In genomic region chr7:69398299-69398698, GRCm38 (mm10) we compare ENCODE assay signal across 16 mouse cellular contexts.
A peak's percentile ranks its signal among the peaks of the same experiment; 100 is the strongest.
DNase-seq lines count a peak whose midpoint lies in the region; ATAC-seq and TF ChIP-seq lines count a peak whose summit lies in the region.
"Had no signal": no experiment of that assay in that cellular context is flagged by ENCODE, and none has a peak within 500 bp of the region (broad histone marks: within the 10 kb centered on the region; RNA-seq: fewer than 3 reads in every experiment).

No protein-coding gene starts in this region.

- no peaks in the 10 kb centered on the region for H3K9me3 ChIP-seq in liver, embryonic 12.5 days (replicated peaks)
- H3K9me3 ChIP-seq in hindbrain, embryonic 15.5 days, result no peaks in the 10 kb centered on the region
- H3K9me3 ChIP-seq: heart, embryonic 13.5 days; neural tube, embryonic 13.5 days had no signal

- no peaks in the 10 kb centered on the region for H3K27me3 ChIP-seq in liver, adult 2 months (ENCODE audit: control insufficient read depth, insufficient read depth, low read length)
- no peaks in the 10 kb centered on the region for H3K27me3 ChIP-seq in liver, embryonic 12.5 days (replicated peaks)
- no peaks in the 10 kb centered on the region for H3K27me3 ChIP-seq in hindbrain, embryonic 15.5 days
- H3K27me3 ChIP-seq: heart, embryonic 13.5 days; neural tube, embryonic 13.5 days had no signal

- H3K9ac ChIP-seq in liver, adult 2 months (ENCODE audit: low read depth, low read length), result no peak overlapping the region
- H3K9ac ChIP-seq in liver, embryonic 12.5 days, result no peak overlapping the region
- no peak overlapping the region for H3K9ac ChIP-seq in hindbrain, embryonic 15.5 days
- H3K9ac ChIP-seq: heart, embryonic 13.5 days; neural tube, embryonic 13.5 days had no signal

- no peaks in the 10 kb centered on the region for H3K79me2 ChIP-seq in liver, adult 2 months (ENCODE audit: control insufficient read depth, insufficient read depth, low read length)

- no peak overlapping the region for H3K4me3 ChIP-seq in liver, adult 2 months (ENCODE audit: insufficient read depth, low read depth, low read length)
- no peak overlapping the region for H3K4me3 ChIP-seq in liver, embryonic 12.5 days
- H3K4me3 ChIP-seq in hindbrain, embryonic 15.5 days, result no peak overlapping the region
- H3K4me3 ChIP-seq: heart, embryonic 13.5 days; neural tube, embryonic 13.5 days had no signal

- no peak for TF ChIP-seq CTCF in liver, adult 2 months (IDR thresholded peaks at IDR 0.05; ENCODE audit: low read depth, low read length)

- TF ChIP-seq POLR2A in liver, adult 2 months (IDR thresholded peaks at IDR 0.05; ENCODE audit: extremely low read depth, insufficient read depth, low read length), result no peak

- H3K36me3 ChIP-seq in liver, adult 2 months (ENCODE audit: control insufficient read depth, insufficient read depth, low read length), result no peaks in the 10 kb centered on the region
- H3K36me3 ChIP-seq in liver, embryonic 12.5 days, result no peaks in the 10 kb centered on the region
- no peaks in the 10 kb centered on the region for H3K36me3 ChIP-seq in hindbrain, embryonic 15.5 days
- H3K36me3 ChIP-seq: heart, embryonic 13.5 days; neural tube, embryonic 13.5 days had no signal

- 80% methylated on average over 4 of the region's 4 CpGs for WGBS in liver, adult 2 months
- WGBS in liver, embryonic 12.5 days (ENCODE audit: insufficient replicate concordance), result 66% methylated on average over 4 of the region's 4 CpGs
- 13% methylated on average over 4 of the region's 4 CpGs for WGBS in hindbrain, embryonic 15.5 days

- no peaks in the 10 kb centered on the region for H3K4me1 ChIP-seq in liver, adult 2 months (ENCODE audit: control insufficient read depth, insufficient read depth, low read length)
- H3K4me1 ChIP-seq in liver, embryonic 12.5 days, result no peaks in the 10 kb centered on the region
- no peaks in the 10 kb centered on the region for H3K4me1 ChIP-seq in hindbrain, embryonic 15.5 days (replicated peaks)
- H3K4me1 ChIP-seq: heart, embryonic 13.5 days; neural tube, embryonic 13.5 days had no signal

- H3K27ac ChIP-seq in liver, adult 2 months (replicated peaks; ENCODE audit: insufficient read depth, low read depth, low read length), result no peak overlapping the region
- no peak overlapping the region for H3K27ac ChIP-seq in liver, embryonic 12.5 days
- H3K27ac ChIP-seq in hindbrain, embryonic 15.5 days (replicated peaks), result no peak overlapping the region
- H3K27ac ChIP-seq: heart, embryonic 13.5 days; neural tube, embryonic 13.5 days had no signal

- no peak for ATAC-seq in liver, embryonic 12.5 days
- ATAC-seq in hindbrain, embryonic 15.5 days (ENCODE audit: low FRiP score, low read depth), result 0 out of 2 replicates have a peak, but pooled peaks have one; percentile 34
- ATAC-seq in megakaryocyte, adult 5-6 weeks (ENCODE audit: poor library complexity, severe bottlenecking), result no peak
- ATAC-seq: inflammation-experienced regulatory T-cells, adult 6 months had no signal

- H3K4me2 ChIP-seq in liver, embryonic 12.5 days, result no peak overlapping the region
- no peak overlapping the region for H3K4me2 ChIP-seq in hindbrain, embryonic 15.5 days
- H3K4me2 ChIP-seq: heart, embryonic 13.5 days; neural tube, embryonic 13.5 days had no signal

- peak; percentile 39 for DNase-seq in liver, adult 2 months (ENCODE audit: extremely low read depth, low read depth, low spot score)
- DNase-seq in embryo, embryonic 11 days, result peak; percentile 57
- peak; percentile 56 for DNase-seq in retina, embryonic 14.5 days (ENCODE audit: low spot score)
- DNase-seq in spleen, adult 12 weeks (ENCODE audit: low spot score), result no peak
- DNase-seq: adrenal gland, postnatal 25 days; cerebellum, adult 18-20 months; gastrocnemius, postnatal 10 days; lung, adult 18-20 months; right cerebral cortex, postnatal 14 days; thymus, postnatal 36 days had no signal
